Mouse (Mus musculus) monocyte, adult 5-6 weeks (primary cell): ENCODE results near the gene Adpgk. TPM values are rescaled to one million over a fixed set of nuclear protein-coding genes. Genes with fewer than 3 reads are reported as not detected.

Experiments
- ATAC-seq: fragments of 153-309, 156-312 bp; replicated peaks from 2 replicates; pipeline ENCODE4 v1.8.0; 2017; ENCODE audit warnings: mild to moderate bottlenecking; ENCODE audit not compliant: low TSS enrichment, insufficient number of reproducible peaks, severe bottlenecking, poor library complexity, low FRiP score
- total RNA-seq: library from RNA; stranded (forward); fragments of 200-1000, 200-491, 200-594 nt; gene quantifications from 3 replicates; pipeline ENCODE4 v1.2.3, GENCODE M21; 2017

Gene Adpgk
- total RNA-seq, 1 experiment from 2014 or later = 20.3 TPM

DNA sequence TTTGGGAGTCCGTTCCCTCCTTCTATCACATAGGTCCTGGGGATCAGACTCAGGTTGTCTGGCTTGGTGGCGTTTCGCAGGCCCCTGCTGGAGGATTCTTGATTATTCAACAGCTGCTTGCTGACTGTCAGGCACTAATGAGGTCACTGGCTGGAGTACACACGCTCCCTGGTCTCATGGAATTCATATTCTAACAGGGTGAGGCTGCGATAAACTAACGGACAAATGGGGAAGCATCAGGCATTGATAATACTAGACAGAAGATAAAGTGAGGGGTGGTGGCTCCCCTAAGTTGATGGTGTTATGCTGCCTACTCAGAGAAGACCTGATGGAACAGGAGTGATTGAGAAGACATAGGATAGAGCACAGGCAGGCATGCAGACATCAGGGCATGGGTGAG, 5.7 kb upstream of the Adpgk start:
- ATAC-seq = no peak

DNA sequence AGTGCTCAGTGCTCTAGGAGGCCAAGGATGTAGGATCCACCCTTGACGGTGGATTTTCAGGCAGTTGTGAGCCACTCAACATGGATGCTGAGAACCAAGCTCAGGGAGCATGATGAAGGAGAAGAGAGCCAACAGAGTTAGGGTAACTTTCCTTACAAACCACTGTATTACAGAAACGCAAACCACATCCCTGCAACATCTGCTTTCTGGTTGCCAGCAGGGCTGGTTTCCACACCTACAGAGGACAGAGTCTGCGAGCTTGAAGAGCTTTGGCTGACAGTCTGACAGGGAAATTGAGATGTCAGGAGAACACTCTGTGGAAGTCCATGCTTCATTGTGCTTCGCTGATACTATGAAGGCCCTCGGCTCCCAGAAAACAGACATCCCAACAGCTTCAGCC, 3.3 kb upstream of the Adpgk start:
- ATAC-seq = no peak

DNA sequence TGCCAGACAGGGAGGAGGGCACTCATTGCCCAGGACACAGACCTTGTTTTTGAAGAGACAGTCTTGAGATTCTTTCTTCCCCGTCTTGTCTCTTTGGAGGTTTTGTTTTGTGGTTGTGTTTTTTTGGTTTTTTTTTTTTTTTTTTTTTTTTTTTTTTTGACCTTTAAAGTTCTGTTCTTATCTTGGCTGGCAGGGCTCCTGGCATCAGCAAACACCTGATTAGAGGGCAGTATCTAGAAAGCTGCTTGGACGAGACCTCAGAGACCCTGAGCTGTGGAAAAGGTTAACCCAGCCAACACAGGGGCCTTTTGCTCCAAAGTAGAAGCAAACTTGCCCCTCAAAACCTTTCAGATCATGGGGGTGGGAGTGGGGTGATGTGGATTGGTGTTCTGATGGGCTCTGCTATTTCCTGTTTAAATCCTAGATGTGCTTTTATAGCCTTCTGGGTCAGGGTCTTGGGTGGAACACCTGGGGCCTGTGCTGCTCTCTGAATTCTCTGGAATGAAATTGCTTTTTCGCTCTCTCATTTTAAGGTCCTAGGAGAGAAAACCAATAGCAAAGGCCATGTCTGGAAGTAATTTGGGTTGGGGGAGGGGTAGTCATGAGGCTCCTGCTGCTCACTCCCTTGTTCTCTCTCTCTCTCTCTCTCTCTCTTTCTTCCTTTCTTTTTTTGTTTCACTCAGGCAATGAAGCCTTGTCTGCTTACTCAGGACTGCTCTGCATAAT, 2.5 kb upstream of the Adpgk start:
- ATAC-seq = no peak

DNA sequence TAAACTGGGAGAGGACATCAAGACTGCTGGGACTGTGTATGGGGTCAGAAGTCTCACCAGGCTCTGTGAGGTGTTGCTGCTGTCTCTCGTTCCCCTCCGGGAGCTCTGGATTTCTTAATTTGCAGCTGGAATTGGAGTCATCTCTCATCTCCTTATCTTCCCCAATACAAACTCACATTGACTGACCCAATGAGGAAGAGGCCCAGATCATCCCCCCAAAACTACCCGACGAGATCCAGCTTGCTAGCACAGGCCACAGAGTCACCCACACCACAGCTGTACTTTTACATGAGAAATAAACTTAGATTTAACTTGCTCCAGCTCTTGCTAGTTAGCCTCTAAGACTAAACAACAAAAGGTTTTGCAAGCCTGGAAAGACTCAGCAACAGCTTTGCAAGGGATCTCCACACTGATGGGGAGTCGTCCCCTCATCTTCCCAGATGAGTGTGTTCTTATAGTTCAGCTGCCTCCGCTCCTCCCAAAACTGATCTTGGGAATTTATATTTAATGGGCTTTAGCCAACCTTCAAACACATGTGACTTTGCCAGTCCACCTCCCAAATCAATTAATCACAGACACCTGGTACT, 1.7 kb upstream of the Adpgk start:
- ATAC-seq = no peak

DNA sequence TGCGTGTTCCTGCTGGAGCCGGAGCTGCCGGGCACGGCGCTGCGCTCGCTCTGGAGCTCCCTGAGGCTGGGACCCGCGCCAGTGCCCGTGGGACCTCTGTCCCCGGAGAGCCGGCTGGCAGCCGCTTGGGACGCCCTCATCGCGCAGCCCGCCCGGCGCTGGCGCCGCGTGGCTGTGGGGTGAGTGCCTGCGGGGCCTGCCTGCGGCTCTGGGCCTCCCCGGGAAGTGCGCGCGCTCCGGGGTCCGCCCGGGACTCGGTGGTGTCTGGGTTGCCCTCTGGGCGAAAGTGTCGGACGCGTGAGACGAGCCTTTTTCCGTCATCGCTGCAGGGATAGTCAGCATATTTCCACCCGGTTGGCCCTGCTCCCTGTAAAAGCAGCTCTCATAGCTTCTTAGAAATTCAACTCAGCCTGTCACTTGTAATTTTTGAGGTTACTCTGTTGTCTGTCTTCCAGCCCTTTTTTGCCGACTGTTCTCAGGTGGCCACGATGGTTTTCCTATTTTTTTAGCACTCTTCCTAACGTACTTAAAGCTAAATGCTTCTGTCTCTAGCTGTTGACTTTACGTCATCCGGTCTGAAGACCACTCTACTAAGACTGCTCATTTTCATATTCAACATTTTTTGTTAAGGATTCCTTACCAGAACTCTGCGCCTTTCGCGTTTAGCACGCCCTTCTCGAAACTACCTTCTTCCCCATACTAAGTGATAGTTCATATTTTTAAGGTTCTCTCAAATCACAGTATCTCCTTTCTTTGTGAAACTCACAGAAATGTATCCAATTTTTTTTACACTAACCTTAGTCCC, 532 bp downstream of the Adpgk start:
- no peak for ATAC-seq

DNA sequence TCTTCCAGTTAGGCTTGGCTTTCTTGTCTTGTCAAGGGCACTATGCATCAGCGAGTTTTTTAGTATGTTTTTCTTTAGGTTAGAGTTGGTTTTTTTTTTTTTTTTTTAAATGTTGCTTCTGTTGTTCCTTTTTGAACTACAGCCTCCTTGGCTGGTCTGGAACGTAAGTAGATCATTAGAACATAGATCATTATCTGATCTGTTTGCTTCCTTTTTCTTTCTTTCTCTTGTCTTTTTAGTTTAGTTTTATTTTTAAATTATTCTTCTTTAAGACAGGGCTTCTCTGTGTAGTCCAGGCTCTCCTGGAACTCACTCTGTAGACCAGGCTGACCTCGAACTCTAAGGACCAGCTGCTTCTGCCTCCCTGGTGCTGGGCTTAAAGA, 1.1 kb downstream of the Adpgk start:
- ATAC-seq = no peak

DNA sequence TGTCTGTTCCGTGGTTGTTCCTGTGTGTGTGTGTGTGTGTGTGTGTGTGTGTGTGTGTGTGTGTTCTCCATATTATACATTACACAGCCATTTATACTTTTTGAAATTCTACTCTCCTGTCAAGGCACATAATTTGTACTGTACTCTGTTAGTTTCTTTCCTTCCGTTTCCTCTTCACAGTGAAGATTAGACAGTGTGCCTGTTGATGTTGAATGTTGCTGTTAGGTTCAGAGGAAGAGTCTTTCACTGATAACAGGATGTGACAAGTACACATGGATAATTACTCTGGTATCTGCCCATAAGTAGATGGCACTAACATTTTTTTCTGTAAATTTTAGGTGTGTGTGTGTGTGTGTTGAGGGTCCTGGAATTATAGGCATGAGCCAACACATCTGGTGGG, 5.1 kb downstream of the Adpgk start:
- no peak for ATAC-seq

DNA sequence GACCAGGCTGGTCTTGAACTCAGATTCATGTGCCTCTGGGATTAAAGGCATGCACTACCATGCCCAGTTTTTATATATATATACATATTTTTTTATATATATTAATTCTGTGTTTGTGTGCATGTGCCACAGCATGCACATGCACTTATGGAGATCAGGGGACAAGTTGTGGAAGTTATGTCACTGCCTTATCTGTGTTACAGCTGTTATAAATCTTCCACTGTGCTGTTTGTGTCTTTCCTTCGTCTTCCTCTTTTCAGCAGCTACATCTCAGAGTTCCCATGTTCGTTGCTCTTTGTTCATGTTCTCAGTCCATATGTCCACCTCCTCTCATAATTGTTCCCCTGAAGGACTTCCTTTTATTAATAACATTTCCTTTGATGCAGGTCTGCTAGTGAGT, 16.5 kb downstream of the Adpgk start:
- no peak for ATAC-seq

DNA sequence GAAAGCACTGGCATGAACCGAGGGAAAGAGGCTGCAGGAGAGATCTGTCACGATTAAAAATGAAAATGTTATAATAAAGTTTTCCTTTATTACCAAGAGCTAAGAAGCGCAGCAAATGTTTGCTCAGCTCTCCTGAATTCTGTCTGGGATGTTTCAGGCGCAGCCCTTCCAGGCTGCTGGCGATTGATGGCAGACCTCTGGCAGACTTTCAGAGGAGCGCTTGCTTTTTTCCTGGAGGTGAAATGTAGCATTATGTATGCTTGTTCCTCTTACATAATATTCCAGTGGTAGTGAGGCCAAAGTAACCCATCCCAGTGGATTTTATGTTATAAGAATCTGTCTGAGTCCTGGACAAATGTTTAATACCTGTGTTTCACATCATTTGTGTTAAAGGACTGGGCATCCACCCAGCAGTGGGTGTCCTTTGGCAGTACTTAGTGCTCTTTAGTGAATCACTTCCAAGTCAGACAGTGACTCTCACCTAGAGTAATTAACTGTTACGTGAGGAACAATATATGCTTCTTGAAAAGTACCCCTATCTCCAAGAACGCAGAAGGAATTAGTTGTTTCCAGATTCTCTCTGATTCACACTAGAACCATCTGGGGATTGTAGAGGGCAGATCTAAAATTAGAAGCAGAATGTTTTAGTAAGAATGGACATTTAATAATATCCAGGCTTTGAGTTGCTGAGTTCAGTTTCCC, 19.4 kb downstream of the Adpgk start:
- no peak for ATAC-seq

DNA sequence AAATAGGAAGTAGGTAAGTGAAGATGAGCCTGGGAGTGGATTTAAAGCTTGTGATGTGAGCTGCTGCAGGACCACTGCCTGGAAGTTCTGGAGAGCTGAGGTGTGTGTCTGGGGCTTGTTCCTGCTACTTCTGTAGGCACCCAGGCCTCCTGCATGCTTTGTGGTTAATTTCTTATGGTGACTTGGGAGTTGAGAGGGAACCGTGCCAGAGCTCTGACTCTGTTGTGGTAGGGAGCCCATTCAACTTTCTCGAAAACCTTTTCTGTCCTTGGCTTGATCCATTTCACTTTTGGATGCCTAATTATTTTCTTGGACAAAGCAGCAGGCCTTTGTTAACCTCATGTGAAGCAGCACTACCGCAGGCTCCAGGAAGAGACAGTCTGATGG, 19.9 kb downstream of the Adpgk start:
- no peak for ATAC-seq

DNA sequence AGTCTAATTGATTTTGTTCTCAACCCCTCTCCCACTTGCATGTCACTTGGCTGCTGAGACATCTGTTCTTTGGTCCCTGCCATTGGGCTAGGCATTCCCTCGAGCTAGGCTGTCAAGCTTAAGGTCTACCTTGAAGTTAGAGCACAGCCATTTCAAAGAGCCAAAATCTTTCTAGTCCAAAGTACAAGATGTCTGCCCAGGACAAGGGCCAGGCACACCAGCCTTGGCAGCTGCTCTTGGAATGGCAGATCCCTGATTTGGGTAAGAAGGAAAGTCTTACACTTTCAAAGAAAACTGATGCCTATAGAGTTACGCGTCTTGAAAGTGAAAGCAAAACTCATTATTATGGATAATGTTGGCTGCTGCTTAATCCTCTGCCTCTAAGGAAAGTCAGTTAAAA, 24.8 kb downstream of the Adpgk start:
- no peak for ATAC-seq

DNA sequence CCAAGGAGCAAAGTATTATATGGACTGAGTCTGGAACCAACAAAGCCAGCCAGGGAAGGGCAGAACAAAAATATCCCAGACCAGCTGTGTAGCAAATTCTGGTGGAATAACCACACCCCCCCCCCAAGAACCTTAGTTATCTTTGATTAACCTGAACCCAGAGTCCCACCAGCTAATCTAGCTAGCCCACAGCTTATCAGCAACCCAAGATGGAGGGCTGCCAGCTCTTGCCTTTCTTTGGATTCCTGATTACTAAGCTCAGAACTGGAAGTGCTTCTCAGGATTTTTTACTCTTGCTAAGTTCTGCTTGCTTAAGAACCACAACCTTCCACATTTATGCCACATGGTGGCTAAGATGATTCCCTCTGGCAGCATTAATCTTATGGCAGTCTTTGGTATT, 33.0 kb downstream of the Adpgk start:
- ATAC-seq = no peak

DNA sequence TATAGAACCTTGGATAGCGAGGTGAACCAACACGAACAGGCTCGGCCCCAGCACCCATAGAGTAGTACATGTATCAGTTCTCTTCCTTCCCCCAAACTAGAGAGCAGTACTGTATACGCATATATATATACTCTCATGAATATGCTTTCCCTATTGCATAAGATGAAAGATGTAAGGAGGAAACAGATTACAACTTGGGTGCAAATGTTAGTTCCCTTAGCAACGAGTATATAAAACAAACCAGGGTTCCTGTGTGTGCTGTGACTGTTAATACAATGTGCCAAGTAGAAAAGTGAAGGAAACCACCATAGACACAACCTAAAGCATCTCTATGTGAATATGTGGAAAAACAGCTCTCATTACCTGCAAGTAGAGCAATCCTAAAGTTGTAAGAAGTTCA, 38.7 kb downstream of the Adpgk start:
- no peak for ATAC-seq

DNA sequence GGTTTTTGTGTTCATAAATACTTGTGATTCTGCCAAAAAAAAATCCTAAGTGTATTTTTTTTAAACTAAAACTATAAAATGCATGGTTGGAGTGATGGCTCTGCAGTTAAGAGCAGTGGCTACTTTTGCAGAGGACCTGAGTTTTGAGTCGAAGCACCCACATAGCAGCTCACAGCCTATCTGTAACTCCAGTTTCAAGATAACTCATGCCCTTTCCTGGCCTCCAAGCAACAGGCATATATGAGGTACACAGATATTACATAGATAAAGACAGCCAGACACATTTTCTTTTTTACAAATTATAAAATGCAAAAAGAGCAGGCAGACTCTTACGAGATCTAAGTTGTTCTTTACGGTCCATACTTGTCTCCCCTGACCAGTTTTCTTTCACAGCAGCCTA, 45.2 kb downstream of the Adpgk start:
- no peak for ATAC-seq

DNA sequence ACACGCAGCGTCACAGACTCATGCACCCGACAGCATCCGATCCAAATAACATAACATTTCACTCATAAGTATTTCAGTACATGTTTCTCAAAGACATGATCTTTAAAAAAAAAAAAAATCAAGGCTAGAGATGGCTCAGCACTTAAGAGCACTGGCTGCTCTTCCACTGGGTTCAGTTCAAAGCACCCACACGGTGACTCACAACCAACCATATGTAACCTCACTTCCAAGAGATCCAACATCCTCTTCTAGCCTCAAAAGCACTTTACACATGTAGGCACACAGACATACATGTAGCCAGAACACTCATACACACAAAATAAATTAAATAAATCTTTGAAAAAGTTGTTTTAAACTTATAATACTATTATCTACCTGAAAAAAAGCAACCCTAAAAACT, 46.5 kb downstream of the Adpgk start:
- no peak for ATAC-seq

DNA sequence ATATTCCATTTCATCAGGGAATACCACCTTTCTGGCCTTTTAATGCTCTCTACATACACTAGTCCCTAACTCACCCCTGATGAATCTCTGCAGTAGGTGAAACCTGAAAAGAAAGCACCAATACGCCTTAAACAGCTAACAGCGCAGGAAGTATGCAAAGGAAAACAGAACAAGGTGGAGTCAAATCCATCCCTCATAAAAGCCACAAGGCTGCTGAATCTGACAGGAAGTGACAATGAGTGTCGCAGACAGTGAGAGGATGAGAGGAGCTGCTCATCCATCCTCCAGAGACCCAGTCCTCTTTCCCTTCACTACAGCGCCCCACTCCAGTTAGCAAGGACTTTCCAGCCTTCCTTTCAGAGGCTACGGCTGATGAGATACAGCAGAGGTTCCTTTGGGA, 47.1 kb downstream of the Adpgk start:
- ATAC-seq = no peak

DNA sequence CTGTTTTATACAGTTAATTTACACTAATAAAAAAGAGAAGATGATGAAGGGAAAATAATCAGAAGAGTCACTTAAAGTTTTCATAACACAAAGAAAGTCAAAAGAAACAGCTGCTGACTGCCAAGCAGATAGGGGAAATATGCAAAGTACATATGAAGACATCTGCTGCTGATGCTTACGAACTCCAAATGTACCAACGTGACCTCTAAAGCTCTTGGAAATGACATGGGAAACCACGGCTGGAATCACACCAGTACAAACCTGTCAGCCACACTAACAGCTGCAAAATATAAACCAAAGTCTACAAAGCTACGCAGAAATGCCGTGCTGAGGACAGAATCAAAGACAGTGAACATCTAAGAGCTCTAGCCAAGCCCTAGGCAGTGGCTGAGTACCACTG, 47.7 kb downstream of the Adpgk start:
- no peak for ATAC-seq

DNA sequence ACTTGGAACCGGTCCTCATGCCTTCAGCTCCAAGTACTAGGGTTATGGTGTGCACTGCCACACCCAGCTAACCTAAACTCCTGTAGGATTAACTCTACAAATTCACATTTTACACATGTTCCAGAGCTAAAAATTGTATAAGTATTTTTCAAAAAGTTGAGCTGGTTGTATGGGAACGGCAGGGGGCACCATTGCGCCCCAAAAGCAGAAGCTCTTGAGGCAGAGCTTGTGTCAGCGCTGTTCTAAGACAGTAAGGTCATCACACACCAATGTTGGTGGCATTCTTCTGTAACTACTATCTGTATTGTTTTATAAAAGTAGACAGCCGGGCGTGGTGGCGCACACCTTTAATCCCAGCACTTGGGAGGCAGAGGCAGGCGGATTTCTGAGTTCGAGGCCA, 48.6 kb downstream of the Adpgk start:
- no peak for ATAC-seq

DNA sequence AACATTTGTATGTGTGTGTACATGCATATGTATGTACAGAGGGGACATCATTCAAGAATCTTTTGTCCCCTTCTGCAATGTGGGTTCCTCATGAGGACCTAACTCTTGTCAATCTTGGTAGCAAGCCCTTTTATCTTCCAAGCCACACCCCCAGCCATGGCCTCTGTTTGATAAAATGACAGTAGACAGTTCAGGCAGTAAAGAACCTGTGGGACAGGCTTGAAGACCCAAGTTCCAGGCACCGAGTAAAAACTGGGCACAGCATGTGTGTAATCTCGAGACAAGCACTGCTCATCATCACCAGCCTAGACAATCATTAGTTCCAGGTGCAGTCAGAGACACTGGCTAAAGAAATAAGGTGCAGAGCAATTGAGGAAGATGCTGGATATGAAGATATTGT, 54.8 kb downstream of the Adpgk start:
- no peak for ATAC-seq
